ENCODE assay signal across 12 mouse cellular contexts in genomic region chr11:108149187-108149586, GRCm38 (mm10).
A peak's percentile ranks its signal among the peaks of the same experiment; 100 is the strongest.
DNase-seq lines count a peak whose midpoint lies in the region; ATAC-seq and TF ChIP-seq lines count a peak whose summit lies in the region.
"Had no signal": no experiment of that assay in that cellular context is flagged by ENCODE, and none has a peak within 500 bp of the region (broad histone marks: within the 10 kb centered on the region; RNA-seq: fewer than 3 reads in every experiment).

No protein-coding gene starts in this region.

- intact Hi-C loops in heart, postnatal 36 days (cut with DNase I), result loop anchor here (5.0 kb wide), 2 partner anchors 63 to 193 kb away; partner anchors contain the start of genes Apoh and Prkca

- TF ChIP-seq CTCF in liver, embryonic 14.5 days (IDR thresholded peaks at IDR 0.05; ENCODE audit: low read depth), result no peak

- no peak overlapping the region for H3K4me3 ChIP-seq in heart, embryonic 15.5 days
- no peak overlapping the region for H3K4me3 ChIP-seq in midbrain, embryonic 16.5 days (ENCODE audit: low read depth, low read length)
- H3K4me3 ChIP-seq in midbrain, embryonic 10.5 days, result no peak overlapping the region
- no peak overlapping the region for H3K4me3 ChIP-seq in liver, embryonic 14.5 days (ENCODE audit: insufficient read depth in 1 of 2, low read depth in 2 of 2, low read length in 2 of 2)
- H3K4me3 ChIP-seq: kidney, embryonic 15.5 days; myocyte had no signal

- peak overlapping the region; percentile 40 for H3K4me2 ChIP-seq in heart, embryonic 15.5 days
- H3K4me2 ChIP-seq in midbrain, embryonic 16.5 days (ENCODE audit: low read length), result no peak overlapping the region
- H3K4me2 ChIP-seq in liver, embryonic 14.5 days (ENCODE audit: low read depth), result no peak overlapping the region
- H3K4me2 ChIP-seq: kidney, embryonic 15.5 days had no signal

- ATAC-seq in heart, embryonic 15.5 days (replicated peaks; ENCODE audit: insufficient number of reproducible peaks, insufficient read depth, low FRiP score, low read depth), result no peak
- ATAC-seq in midbrain, embryonic 16.5 days, result no peak
- peak; percentile 54; the same call in 1 of the 2 replicates for ATAC-seq in liver, embryonic 14.5 days (ENCODE audit: insufficient read depth)
- no peak for ATAC-seq in frontal cortex, adult (ENCODE audit: low TSS enrichment)
- ATAC-seq: forebrain, postnatal 0 days had no signal

- peaks cover 81% of the 10 kb centered on the region for H3K4me1 ChIP-seq in heart, embryonic 15.5 days (replicated peaks)
- H3K4me1 ChIP-seq in midbrain, embryonic 16.5 days (ENCODE audit: control insufficient read depth, insufficient read depth, low read length), result peaks cover 30% of the 10 kb centered on the region
- H3K4me1 ChIP-seq in midbrain, embryonic 10.5 days, result peaks cover 35% of the 10 kb centered on the region
- H3K4me1 ChIP-seq in liver, embryonic 14.5 days (replicated peaks; ENCODE audit: control insufficient read depth in 2 of 2, insufficient read depth in 2 of 2, low read length in 1 of 2), result peaks cover 4 to 17% of the 10 kb centered on the region in 2 experiments; a peak in 3 of 4 replicates

- peak; percentile 48 for TF ChIP-seq EP300 in liver, embryonic 14.5 days (IDR thresholded peaks at IDR 0.05; ENCODE audit: low read depth)

- WGBS in heart, embryonic 15.5 days, result 8% methylated on average over 9 of the region's 9 CpGs
- 58% methylated on average over 9 of the region's 9 CpGs for WGBS in midbrain, embryonic 16.5 days
- 75% methylated on average over 9 of the region's 9 CpGs for WGBS in midbrain, embryonic 10.5 days
- 4% methylated on average over 9 of the region's 9 CpGs for WGBS in liver, embryonic 14.5 days (ENCODE audit: insufficient replicate concordance)

- no peaks in the 10 kb centered on the region for H3K36me3 ChIP-seq in heart, embryonic 15.5 days
- H3K36me3 ChIP-seq in midbrain, embryonic 16.5 days (ENCODE audit: control insufficient read depth, insufficient read depth, low read length), result no peaks in the 10 kb centered on the region
- H3K36me3 ChIP-seq in midbrain, embryonic 10.5 days, result no peaks in the 10 kb centered on the region
- no peaks in the 10 kb centered on the region for H3K36me3 ChIP-seq in liver, embryonic 14.5 days (replicated peaks; ENCODE audit: control insufficient read depth, insufficient read depth, low read depth)
- H3K36me3 ChIP-seq: kidney, embryonic 15.5 days had no signal

- no peak for DNase-seq in heart, postnatal 36 days
- DNase-seq in midbrain, embryonic 10.5 days (ENCODE audit: low spot score), result no peak
- peak in 2 of 3 experiments; percentile 3 to 6 for DNase-seq in liver, embryonic 14.5 days (ENCODE audit: low read depth in 3 of 3, low spot score in 3 of 3)
- DNase-seq in c-Kit-positive CD71-positive TER-119-positive erythroid progenitor cells, embryonic 14.5 days (ENCODE audit: low spot score), result no peak
- no peak for DNase-seq in adrenal gland, postnatal 14 days
- DNase-seq: forebrain, postnatal 0 days; right cerebral cortex, adult 18-20 months had no signal

- peak overlapping the region; percentile 94 for H3K27ac ChIP-seq in heart, embryonic 15.5 days
- H3K27ac ChIP-seq in midbrain, embryonic 16.5 days (ENCODE audit: low read length), result peak overlapping the region; percentile 53; the same call in 1 of the 2 replicates
- no peak overlapping the region for H3K27ac ChIP-seq in midbrain, embryonic 10.5 days (replicated peaks)
- H3K27ac ChIP-seq in liver, embryonic 14.5 days, result no peak overlapping the region
- H3K27ac ChIP-seq: kidney, embryonic 15.5 days had no signal

- H3K27me3 ChIP-seq in heart, embryonic 15.5 days, result no peaks in the 10 kb centered on the region
- no peaks in the 10 kb centered on the region for H3K27me3 ChIP-seq in midbrain, embryonic 16.5 days (ENCODE audit: control insufficient read depth, insufficient read depth, low read depth, low read length)
- H3K27me3 ChIP-seq in midbrain, embryonic 10.5 days (ENCODE audit: low read depth, poor library complexity, severe bottlenecking), result peaks cover 25% of the 10 kb centered on the region
- no peaks in the 10 kb centered on the region for H3K27me3 ChIP-seq in liver, embryonic 14.5 days (ENCODE audit: control insufficient read depth, insufficient read depth, low read length)
- H3K27me3 ChIP-seq: kidney, embryonic 15.5 days had no signal

- peak overlapping the region; percentile 15; the same call in 1 of the 2 replicates for H3K9ac ChIP-seq in heart, embryonic 15.5 days
- H3K9ac ChIP-seq in midbrain, embryonic 16.5 days (ENCODE audit: low read depth, low read length), result no peak overlapping the region
- H3K9ac ChIP-seq in liver, embryonic 14.5 days (replicated peaks), result no peak overlapping the region
- H3K9ac ChIP-seq: forebrain, postnatal 0 days; kidney, embryonic 15.5 days had no signal

- no peaks in the 10 kb centered on the region for H3K9me3 ChIP-seq in heart, embryonic 15.5 days (replicated peaks)
- no peaks in the 10 kb centered on the region for H3K9me3 ChIP-seq in midbrain, embryonic 16.5 days (replicated peaks; ENCODE audit: control insufficient read depth, low read length, poor library complexity, severe bottlenecking)
- H3K9me3 ChIP-seq in midbrain, embryonic 10.5 days (replicated peaks), result no peaks in the 10 kb centered on the region
- H3K9me3 ChIP-seq in liver, embryonic 14.5 days (ENCODE audit: control insufficient read depth, low read length), result no peaks in the 10 kb centered on the region
- H3K9me3 ChIP-seq: kidney, embryonic 15.5 days had no signal

Comparison
In these comparisons a context has a peak if more than half of its experiments do, and no peak if none do; other contexts are left out.
1. H3K27ac ChIP-seq: peak in heart, embryonic 15.5 days (single experiment) and midbrain, embryonic 16.5 days (single experiment); none in midbrain, embryonic 10.5 days (single experiment) and liver, embryonic 14.5 days (single experiment).
2. DNase-seq: peak in liver, embryonic 14.5 days (2 of 3); none in heart, postnatal 36 days (0 of 2), midbrain, embryonic 10.5 days (single experiment), c-Kit-positive CD71-positive TER-119-positive erythroid progenitor cells, embryonic 14.5 days (single experiment) and adrenal gland, postnatal 14 days (single experiment).